Mouse (Mus musculus) liver, adult 2 months (tissue): ENCODE data around the gene Ankrd39. TPM values are rescaled to one million over a fixed set of nuclear protein-coding genes. Genes with fewer than 3 reads are reported as not detected.

Source experiments
- DNase-seq: peaks from one replicate; pipeline ENCODE4 v3.0.0-alpha.2; 2011; ENCODE audit warnings: low read depth, low spot score; ENCODE audit errors: extremely low read depth
- H3K27ac ChIP-seq: fragments of 200-500 bp; replicated peaks from 2 replicates; pipeline ENCODE4 v1.5.1; 2012; ENCODE audit warnings: low read depth, mild to moderate bottlenecking, control low read depth, inconsistent platforms, low read length; ENCODE audit not compliant: insufficient read depth
- H3K27me3 ChIP-seq: fragments of 200-500 bp; 2 replicates; pipeline ENCODE4 v1.6.1; 2012; ENCODE audit warnings: mild to moderate bottlenecking, moderate library complexity, low read length, inconsistent platforms; ENCODE audit not compliant: control insufficient read depth, insufficient read depth
- H3K36me3 ChIP-seq: fragments of 200-500 bp; 2 replicates; pipeline ENCODE4 v1.6.1; 2012; ENCODE audit warnings: low read length, inconsistent platforms; ENCODE audit not compliant: control insufficient read depth, insufficient read depth
- H3K4me1 ChIP-seq: fragments of 200-500 bp; 2 replicates; pipeline ENCODE4 v1.6.1; 2011; ENCODE audit warnings: low read length; ENCODE audit not compliant: control insufficient read depth, insufficient read depth
- H3K4me3 ChIP-seq: fragments of 200-500 bp; 2 replicates; pipeline ENCODE4 v1.5.1; 2011; ENCODE audit warnings: low read depth, mild to moderate bottlenecking, control low read depth, low read length, moderate library complexity; ENCODE audit not compliant: insufficient read depth
- H3K79me2 ChIP-seq: fragments of 200-500 bp; 2 replicates; pipeline ENCODE4 v1.6.1; 2012; ENCODE audit warnings: inconsistent platforms, mild to moderate bottlenecking, low read length, moderate library complexity; ENCODE audit not compliant: control insufficient read depth, insufficient read depth
- H3K9ac ChIP-seq: fragments of 200-500 bp; 2 replicates; pipeline ENCODE4 v1.6.1; 2012; ENCODE audit warnings: low read depth, mild to moderate bottlenecking, control low read depth, inconsistent platforms, low read length
- CTCF ChIP-seq: fragments of 200-500 bp; IDR thresholded peaks from 2 replicates; pipeline ENCODE4 v1.5.1; 2011; ENCODE audit warnings: low read depth, low read length, control low read depth
- POLR2A ChIP-seq: fragments of 200-500 bp; IDR thresholded peaks from 2 replicates; pipeline ENCODE4 v1.6.1; 2011; ENCODE audit warnings: low read length, control low read depth; ENCODE audit not compliant: insufficient read depth; ENCODE audit errors: extremely low read depth
- WGBS: fragments of 180-500 bp; shearing (Covaris S2); methylation state at CpG from one replicate; pipeline ENCODE4 v1.1.7; 2018; 5-methylcytosine and 5-hydroxymethylcytosine counted together
- polyA plus RNA-seq: library from polyadenylated mRNA; depleted of rRNA; stranded (reverse); fragments of >200 nt; gene quantifications from 2 replicates; pipeline ENCODE4 v1.2.3, GENCODE M21; 2012; rRNA removed
- total RNA-seq: library from RNA; depleted of rRNA; stranded (reverse); fragments of >200 nt; gene quantifications from 2 replicates; pipeline ENCODE4 v1.2.3, GENCODE M21; 2014; rRNA removed

Ankrd39 gene
- total RNA-seq = 2.6 and 4.9 TPM in 2 replicates
- 7.7 and 9.4 TPM in 2 replicates for polyA plus RNA-seq

DNA sequence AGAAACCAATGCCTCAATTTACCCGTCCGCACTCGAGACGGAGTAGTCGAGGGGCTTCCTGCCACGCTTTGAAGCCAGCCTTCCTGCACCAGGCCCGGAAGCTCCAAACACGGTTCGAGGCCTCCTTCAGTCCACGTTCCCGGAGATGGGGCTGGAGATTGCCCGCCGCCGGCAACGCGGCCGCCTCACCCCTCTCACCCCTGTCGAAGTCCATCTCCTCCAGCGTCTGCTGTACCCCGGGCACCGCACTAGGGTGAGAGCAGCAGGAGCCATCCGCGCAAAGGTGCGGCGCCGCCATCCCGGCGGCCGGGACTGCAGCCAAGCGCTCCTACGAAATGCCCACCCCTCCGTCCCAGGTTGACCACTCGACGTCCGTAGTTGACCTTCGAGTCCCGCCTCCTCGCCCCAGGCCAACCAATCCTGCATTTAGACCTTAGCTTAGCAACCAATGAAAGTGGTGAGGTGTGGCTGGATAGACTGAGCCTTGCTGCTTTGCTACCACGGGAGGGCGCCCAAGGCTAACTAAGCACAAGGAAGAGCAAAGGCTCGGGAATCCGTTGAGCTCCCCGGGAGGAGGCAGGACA, at the start of gene Ankrd39:
Gene Ankrd39 (minus strand): TSS at position 558 of the 584 bp plus-strand sequence.
- peaks cover 6% of the 10 kb centered on the region; the same call in 1 of the 2 replicates for H3K79me2 ChIP-seq
- H3K27ac ChIP-seq = peak within 1 kb of the TSS; percentile 43
- no peak for TF ChIP-seq POLR2A
- peak; percentile 99 for TF ChIP-seq CTCF
- 0 out of 2 replicates have a peak, but pooled peaks cover 2% of the 10 kb centered on the region for H3K36me3 ChIP-seq
- H3K27me3 ChIP-seq = no peaks in the 10 kb centered on the region
- peak; percentile 96 for DNase-seq
- H3K9ac ChIP-seq = peak within 1 kb of the TSS; percentile 76
- under 1% methylated on average over 43 of the region's 43 CpGs for WGBS
- H3K4me3 ChIP-seq = peak within 1 kb of the TSS; percentile 73
- peaks cover 5% of the 10 kb centered on the region for H3K4me1 ChIP-seq

DNA sequence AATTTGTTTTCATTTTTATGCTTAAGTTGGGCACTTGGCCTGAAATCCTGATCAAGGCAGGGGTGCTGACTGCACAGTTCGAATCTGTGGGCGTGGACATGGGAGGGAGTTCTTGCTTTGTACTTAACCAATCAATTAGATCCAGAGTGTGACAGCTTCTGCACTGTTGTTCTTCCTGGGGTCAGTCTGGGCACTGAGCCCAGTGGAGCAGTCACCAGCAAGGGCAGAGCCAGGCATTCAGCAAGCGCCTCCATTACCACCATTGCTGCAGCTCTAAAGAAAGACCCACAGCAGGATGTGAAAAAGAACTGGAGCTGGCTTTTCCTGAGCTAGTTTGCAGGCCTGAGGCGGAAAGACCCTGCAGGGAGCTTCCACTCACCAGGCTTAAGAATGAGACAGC, 48.9 kb upstream of the Ankrd39 start:
- Histone ChIP-seq H3K4me3 (no peak overlapping the region), H3K27ac (no peak overlapping the region)
- WGBS = 32% methylated on average over 4 of the region's 4 CpGs

DNA sequence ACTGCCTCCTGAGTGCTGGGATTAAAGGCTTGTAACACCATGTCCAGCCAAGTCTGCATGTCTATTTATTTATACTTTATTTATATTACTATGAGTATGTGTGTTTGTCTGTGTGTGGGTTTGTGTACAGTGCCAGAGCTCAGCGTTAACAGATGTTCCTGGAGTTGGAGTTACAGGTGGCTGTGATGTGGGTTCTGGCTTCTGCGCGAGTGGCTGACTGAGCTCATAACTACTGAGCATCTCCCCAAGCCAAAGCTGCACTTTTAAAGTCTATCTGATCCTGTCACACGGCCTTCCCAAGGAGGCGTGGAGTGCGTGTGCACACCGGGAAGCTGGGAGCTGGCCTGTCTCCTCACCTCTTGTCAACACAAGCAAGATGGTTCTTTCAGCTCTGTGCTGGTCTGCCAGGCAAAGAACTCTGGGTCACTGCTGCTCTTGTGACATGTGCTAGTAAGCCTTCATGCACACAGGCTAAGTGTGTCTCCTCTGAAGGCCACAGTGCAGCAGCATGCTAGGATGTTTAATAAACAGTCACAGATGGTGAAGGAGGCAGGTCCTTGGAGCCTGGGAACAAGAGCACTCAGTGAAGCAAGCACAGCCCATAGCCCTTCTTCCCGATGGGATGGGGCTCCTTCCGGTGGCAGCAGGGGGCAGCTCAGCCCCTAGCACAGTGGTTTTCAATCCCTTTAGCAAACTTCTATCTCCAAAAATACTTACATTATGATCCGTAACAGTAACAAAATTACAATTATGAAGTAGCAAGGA, 48.1 kb upstream of the Ankrd39 start:
- Histone ChIP-seq H3K27me3 (no peaks in the 10 kb centered on the region), H3K27ac (no peak overlapping the region), H3K79me2 (no peaks in the 10 kb centered on the region), H3K4me1 (peaks cover 2% of the 10 kb centered on the region; the same call in 1 of the 2 replicates), H3K4me3 (no peak overlapping the region), H3K36me3 (no peaks in the 10 kb centered on the region), H3K9ac (no peak overlapping the region)
- DNase-seq = no peak
- no peak for TF ChIP-seq POLR2A
- no peak for TF ChIP-seq CTCF
- WGBS = 73% methylated on average over 10 of the region's 10 CpGs

More for the DNA sequence above, 48.9 kb upstream of the Ankrd39 start:
- Histone ChIP-seq H3K9ac (no peak overlapping the region), H3K79me2 (no peaks in the 10 kb centered on the region), H3K4me1 (peaks cover 2% of the 10 kb centered on the region; the same call in 1 of the 2 replicates), H3K36me3 (no peaks in the 10 kb centered on the region), H3K27me3 (no peaks in the 10 kb centered on the region)
- TF ChIP-seq CTCF = no peak
- TF ChIP-seq POLR2A = no peak
- DNase-seq = peak; percentile 39

DNA sequence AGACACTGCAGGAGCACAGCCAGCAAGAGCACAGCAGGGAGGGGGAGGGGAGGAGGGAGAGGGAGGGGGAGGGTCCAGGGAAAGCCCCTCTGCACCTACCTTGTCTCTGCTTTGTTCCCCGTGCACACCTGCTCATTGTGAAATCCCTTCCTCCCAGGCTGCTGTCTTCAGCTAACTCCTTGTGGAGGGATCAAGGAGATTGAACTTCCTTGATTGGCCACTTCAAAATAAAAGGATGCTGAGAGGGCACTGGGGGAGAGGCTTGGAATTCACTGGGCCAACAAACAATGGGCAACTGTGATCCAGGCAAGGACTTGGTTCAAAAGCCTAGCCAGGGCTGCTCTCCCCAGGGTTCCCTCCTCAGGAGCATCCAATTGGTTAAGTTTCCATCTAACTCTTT, 45.9 kb upstream of the Ankrd39 start:
- no peak overlapping the region for H3K4me3 ChIP-seq
- H3K4me1 ChIP-seq = peaks cover 2% of the 10 kb centered on the region; the same call in 1 of the 2 replicates
- DNase-seq = no peak
- H3K9ac ChIP-seq = no peak overlapping the region
- no peak for TF ChIP-seq CTCF
- no peak for TF ChIP-seq POLR2A
- no peaks in the 10 kb centered on the region for H3K79me2 ChIP-seq
- H3K36me3 ChIP-seq = no peaks in the 10 kb centered on the region
- 43% methylated on average over 1 of the region's 1 CpGs for WGBS
- H3K27me3 ChIP-seq = no peaks in the 10 kb centered on the region
- no peak overlapping the region for H3K27ac ChIP-seq

DNA sequence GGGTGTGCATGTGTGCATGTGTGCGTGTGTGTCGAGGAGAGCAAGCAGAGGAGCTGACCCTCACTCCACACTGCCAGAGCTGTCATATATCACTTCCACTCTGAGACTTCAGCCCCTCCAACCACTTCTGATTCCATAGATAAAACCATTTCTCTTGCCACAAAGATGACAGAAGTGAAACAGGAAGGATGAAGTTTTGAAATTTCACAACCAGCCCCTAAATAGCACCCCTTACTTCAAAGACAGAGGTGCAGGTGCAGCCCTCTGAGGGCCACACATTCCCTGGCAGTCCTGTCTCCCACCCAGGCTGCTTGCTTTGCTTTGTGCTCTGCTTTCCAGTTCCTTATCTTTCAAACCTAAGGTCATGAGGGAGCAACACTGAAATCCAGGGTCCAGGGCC, 44.2 kb upstream of the Ankrd39 start:
- no peaks in the 10 kb centered on the region for H3K79me2 ChIP-seq
- H3K27ac ChIP-seq = no peak overlapping the region
- no peaks in the 10 kb centered on the region for H3K27me3 ChIP-seq
- DNase-seq = no peak
- 86% methylated on average over 2 of the region's 2 CpGs for WGBS
- no peak overlapping the region for H3K4me3 ChIP-seq
- H3K9ac ChIP-seq = no peak overlapping the region
- H3K36me3 ChIP-seq = no peaks in the 10 kb centered on the region
- peaks cover 2% of the 10 kb centered on the region; the same call in 1 of the 2 replicates for H3K4me1 ChIP-seq
- TF ChIP-seq CTCF (no peak), POLR2A (no peak)

DNA sequence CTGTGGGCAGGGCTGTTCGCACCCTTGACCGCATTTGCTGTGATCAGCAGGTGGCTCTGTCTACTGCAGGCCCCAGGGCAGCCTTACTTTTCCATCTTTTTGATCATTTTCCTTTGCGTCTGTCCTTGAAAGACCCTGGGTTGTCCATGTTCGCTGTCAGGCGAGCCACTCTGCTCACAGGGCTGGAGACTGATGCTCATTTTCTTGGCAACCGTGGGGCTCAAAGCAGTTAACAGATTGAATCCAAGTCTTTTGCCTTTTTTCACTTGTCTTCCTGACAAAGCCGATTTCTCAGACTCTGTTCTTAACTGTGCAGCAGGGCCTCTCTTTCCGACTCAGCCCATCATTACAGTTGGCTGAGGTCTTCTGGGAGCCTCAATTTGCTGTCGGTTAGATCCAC, 43.4 kb upstream of the Ankrd39 start:
- H3K36me3 ChIP-seq = no peaks in the 10 kb centered on the region
- H3K9ac ChIP-seq = no peak overlapping the region
- no peak overlapping the region for H3K27ac ChIP-seq
- WGBS = 90% methylated on average over 9 of the region's 9 CpGs
- TF ChIP-seq POLR2A (no peak), CTCF (no peak)
- H3K27me3 ChIP-seq = no peaks in the 10 kb centered on the region
- no peak overlapping the region for H3K4me3 ChIP-seq
- H3K79me2 ChIP-seq = no peaks in the 10 kb centered on the region
- no peaks in the 10 kb centered on the region for H3K4me1 ChIP-seq
- no peak for DNase-seq
